Mouse (Mus musculus) limb, embryonic 15.5 days (tissue): Measurements from ENCODE around the gene Tagap1. TPM values are rescaled to one million over a fixed set of nuclear protein-coding genes. Genes with fewer than 3 reads are reported as not detected.

Experiments used
- polyA plus RNA-seq: library from polyadenylated mRNA; unstranded; fragments of >200 nt; fragmentation: Nextera tagmentation; extraction: Ambion mirVana; gene quantifications from 2 replicates; pipeline ENCODE4 v1.2.1, GENCODE M21; 2015

The Tagap1 gene
- polyA plus RNA-seq, 1 experiment from 2014 or later: 44.6 TPM

Other genes starting within 250 kb of the Tagap1 start
- gene Ezr, start 178.4 kb downstream of the Tagap1 start, polyA plus RNA-seq: 114 and 115 TPM in 2 replicates
- gene Rsph3b, start 12.5 kb downstream of the Tagap1 start, polyA plus RNA-seq: 35.7 and 42.1 TPM in 2 replicates
- 171 and 190 TPM in 2 replicates for gene Rnaset2b, start 9.5 kb upstream of the Tagap1 start, polyA plus RNA-seq
- gene Gm49721, start 17.7 kb upstream of the Tagap1 start, polyA plus RNA-seq: 0.41 TPM in 1 of 2 replicates, not detected in the other
- not detected in 2 replicates for gene Gm1604a, start 64.4 kb upstream of the Tagap1 start, polyA plus RNA-seq
- gene Rps6ka2, start 209.0 kb upstream of the Tagap1 start, polyA plus RNA-seq: 6.7 and 7.5 TPM in 2 replicates